Mouse (Mus musculus): ENCODE measurements around the gene Ttc5. TPM values are rescaled to one million over a fixed set of nuclear protein-coding genes. Genes with fewer than 3 reads are reported as not detected.
"Not testable (repeated sequence)": the region's sequence is repeated elsewhere in the genome, so short reads cannot be mapped to it uniquely, and the experiment has no call there.

Gene Ttc5
- polyA plus RNA-seq, 1 experiment from 2014 or later: 132 TPM

GRCm38 (mm10) chr14:50806469-50806868, 21.1 kb upstream of the Ttc5 start:
- H3K27ac ChIP-seq (ENCODE audit: low read length): peak overlapping the region; percentile 58; the same call in 1 of the 2 replicates
- 0 out of 2 replicates have a peak overlapping the region, but pooled peaks have one; percentile 38 for H3K9ac ChIP-seq (ENCODE audit: low read depth, low read length)
- ATAC-seq; H3K27me3 ChIP-seq (ENCODE audit: control insufficient read depth, insufficient read depth, low read depth, low read length); H3K9me3 ChIP-seq (replicated peaks; ENCODE audit: control insufficient read depth, low read length, poor library complexity, severe bottlenecking); H3K36me3 ChIP-seq (ENCODE audit: control insufficient read depth, insufficient read depth, low read length); H3K4me1 ChIP-seq (ENCODE audit: control insufficient read depth, insufficient read depth, low read length): not testable (repeated sequence)
- 89% methylated on average over 4 of the region's 5 CpGs for WGBS
- H3K4me3 ChIP-seq (ENCODE audit: low read depth, low read length): peak overlapping the region; percentile 28
- peak overlapping the region; percentile 67 for H3K4me2 ChIP-seq (ENCODE audit: low read length)

GRCm38 (mm10) chr14:50804683-50805082, 19.4 kb upstream of the Ttc5 start:
- WGBS: 80% methylated on average over 13 of the region's 13 CpGs
- ATAC-seq: no peak
- Histone ChIP-seq H3K4me3 (ENCODE audit: low read depth, low read length) (no peak overlapping the region), H3K27ac (ENCODE audit: low read length) (no peak overlapping the region), H3K4me1 (ENCODE audit: control insufficient read depth, insufficient read depth, low read length) (peaks cover 8% of the 10 kb centered on the region), H3K27me3 (ENCODE audit: control insufficient read depth, insufficient read depth, low read depth, low read length) (no peaks in the 10 kb centered on the region), H3K36me3 (ENCODE audit: control insufficient read depth, insufficient read depth, low read length) (no peaks in the 10 kb centered on the region), H3K9ac (ENCODE audit: low read depth, low read length) (0 out of 2 replicates have a peak overlapping the region, but pooled peaks have one; percentile 10), H3K4me2 (ENCODE audit: low read length) (no peak overlapping the region), H3K9me3 (replicated peaks; ENCODE audit: control insufficient read depth, low read length, poor library complexity, severe bottlenecking) (no peaks in the 10 kb centered on the region)

- no peak for ATAC-seq
- Histone ChIP-seq H3K36me3 (ENCODE audit: control insufficient read depth, insufficient read depth, low read length) (no peaks in the 10 kb centered on the region), H3K9ac (ENCODE audit: low read depth, low read length) (no peak overlapping the region), H3K9me3 (replicated peaks; ENCODE audit: control insufficient read depth, low read length, poor library complexity, severe bottlenecking) (no peaks in the 10 kb centered on the region), H3K4me2 (ENCODE audit: low read length) (no peak overlapping the region), H3K27me3 (ENCODE audit: control insufficient read depth, insufficient read depth, low read depth, low read length) (no peaks in the 10 kb centered on the region), H3K27ac (ENCODE audit: low read length) (no peak overlapping the region), H3K4me1 (ENCODE audit: control insufficient read depth, insufficient read depth, low read length) (peaks cover 4% of the 10 kb centered on the region), H3K4me3 (ENCODE audit: low read depth, low read length) (no peak overlapping the region)
- 64% methylated on average over 4 of the region's 4 CpGs for WGBS
These were observed 17.7 kb upstream of the Ttc5 start for GRCm38 (mm10) chr14:50802843-50803562.

GRCm38 (mm10) chr14:50802441-50802840, 17.1 kb upstream of the Ttc5 start:
- no peak overlapping the region for H3K4me3 ChIP-seq (ENCODE audit: low read depth, low read length)
- no peak for ATAC-seq
- 91% methylated on average over 6 of the region's 6 CpGs for WGBS

GRCm38 (mm10) chr14:50799502-50800259, 14.4 kb upstream of the Ttc5 start:
- Histone ChIP-seq H3K27me3 (ENCODE audit: control insufficient read depth, insufficient read depth, low read depth, low read length) (no peaks in the 10 kb centered on the region), H3K4me3 (ENCODE audit: low read depth, low read length) (no peak overlapping the region), H3K27ac (ENCODE audit: low read length) (no peak overlapping the region), H3K9me3 (replicated peaks; ENCODE audit: control insufficient read depth, low read length, poor library complexity, severe bottlenecking) (no peaks in the 10 kb centered on the region), H3K9ac (ENCODE audit: low read depth, low read length) (no peak overlapping the region), H3K36me3 (ENCODE audit: control insufficient read depth, insufficient read depth, low read length) (no peaks in the 10 kb centered on the region), H3K4me2 (ENCODE audit: low read length) (no peak overlapping the region), H3K4me1 (ENCODE audit: control insufficient read depth, insufficient read depth, low read length) (peaks cover 2% of the 10 kb centered on the region)
- 1% methylated on average over 3 of the region's 3 CpGs for WGBS
- peak; percentile 73 for ATAC-seq

More at GRCm38 (mm10) chr14:50802441-50802840, 17.1 kb upstream of the Ttc5 start:
- Histone ChIP-seq H3K9ac (ENCODE audit: low read depth, low read length) (no peak overlapping the region), H3K27ac (ENCODE audit: low read length) (no peak overlapping the region), H3K9me3 (replicated peaks; ENCODE audit: control insufficient read depth, low read length, poor library complexity, severe bottlenecking) (no peaks in the 10 kb centered on the region), H3K4me2 (ENCODE audit: low read length) (no peak overlapping the region), H3K36me3 (ENCODE audit: control insufficient read depth, insufficient read depth, low read length) (no peaks in the 10 kb centered on the region), H3K27me3 (ENCODE audit: control insufficient read depth, insufficient read depth, low read depth, low read length) (no peaks in the 10 kb centered on the region), H3K4me1 (ENCODE audit: control insufficient read depth, insufficient read depth, low read length) (peaks cover 4% of the 10 kb centered on the region)

DNA sequence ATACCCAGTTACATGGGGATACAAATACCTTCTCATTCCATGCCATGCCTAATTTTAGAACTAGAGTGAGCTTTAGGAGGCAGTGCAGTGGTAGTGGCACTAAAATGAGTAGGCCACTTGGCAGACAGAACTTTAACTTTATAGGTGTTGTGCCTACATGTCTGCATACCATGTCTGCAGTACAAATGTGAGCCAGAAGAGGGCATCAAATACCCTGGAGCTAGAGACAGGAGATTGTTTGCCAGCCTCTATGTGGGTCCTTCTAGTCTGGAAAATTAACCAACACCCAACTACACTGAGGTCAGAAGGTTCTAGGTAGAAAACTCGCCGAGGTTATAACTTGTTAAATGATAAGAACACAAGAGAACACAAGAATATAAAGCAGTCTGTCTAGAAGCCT, 13.2 kb upstream of the Ttc5 start:
- Histone ChIP-seq H3K36me3 (ENCODE audit: control insufficient read depth, insufficient read depth, low read length) (no peaks in the 10 kb centered on the region), H3K27ac (ENCODE audit: low read length) (no peak overlapping the region), H3K27me3 (ENCODE audit: control insufficient read depth, insufficient read depth, low read depth, low read length) (no peaks in the 10 kb centered on the region), H3K9ac (ENCODE audit: low read depth, low read length) (no peak overlapping the region), H3K4me1 (ENCODE audit: control insufficient read depth, insufficient read depth, low read length) (peaks cover 2% of the 10 kb centered on the region), H3K4me3 (ENCODE audit: low read depth, low read length) (no peak overlapping the region), H3K9me3 (replicated peaks; ENCODE audit: control insufficient read depth, low read length, poor library complexity, severe bottlenecking) (no peaks in the 10 kb centered on the region), H3K4me2 (ENCODE audit: low read length) (no peak overlapping the region)
- WGBS: 65% methylated on average over 2 of the region's 2 CpGs
- ATAC-seq: no peak

DNA sequence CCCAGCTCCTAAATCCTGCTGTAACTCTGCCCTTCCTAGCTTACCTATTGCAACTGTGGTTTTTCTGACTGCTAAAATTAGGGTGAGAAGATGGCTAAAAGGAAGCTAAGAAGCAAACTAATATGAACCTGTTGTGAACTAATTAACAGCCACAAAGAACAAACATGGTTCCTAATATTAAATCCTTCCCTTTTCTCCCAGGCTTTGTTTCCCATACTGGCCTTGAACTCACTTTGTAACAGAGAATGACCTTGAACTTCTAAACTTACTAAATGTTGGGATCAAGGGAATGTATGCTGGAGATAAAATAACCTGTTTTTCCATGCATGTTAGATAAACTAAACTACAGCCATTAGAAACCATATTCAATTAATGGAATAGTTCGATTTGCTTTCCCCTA, 11.1 kb upstream of the Ttc5 start:
- 77% methylated on average over 1 of the region's 1 CpGs for WGBS
- no peak overlapping the region for H3K9ac ChIP-seq (ENCODE audit: low read depth, low read length)
- no peak overlapping the region for H3K27ac ChIP-seq (ENCODE audit: low read length)
- no peaks in the 10 kb centered on the region for H3K36me3 ChIP-seq (ENCODE audit: control insufficient read depth, insufficient read depth, low read length)
- H3K4me1 ChIP-seq (ENCODE audit: control insufficient read depth, insufficient read depth, low read length): peaks cover 2% of the 10 kb centered on the region
- no peaks in the 10 kb centered on the region for H3K27me3 ChIP-seq (ENCODE audit: control insufficient read depth, insufficient read depth, low read depth, low read length)
- no peaks in the 10 kb centered on the region for H3K9me3 ChIP-seq (replicated peaks; ENCODE audit: control insufficient read depth, low read length, poor library complexity, severe bottlenecking)
- no peak overlapping the region for H3K4me2 ChIP-seq (ENCODE audit: low read length)
- no peak for ATAC-seq
- no peak overlapping the region for H3K4me3 ChIP-seq (ENCODE audit: low read depth, low read length)

DNA sequence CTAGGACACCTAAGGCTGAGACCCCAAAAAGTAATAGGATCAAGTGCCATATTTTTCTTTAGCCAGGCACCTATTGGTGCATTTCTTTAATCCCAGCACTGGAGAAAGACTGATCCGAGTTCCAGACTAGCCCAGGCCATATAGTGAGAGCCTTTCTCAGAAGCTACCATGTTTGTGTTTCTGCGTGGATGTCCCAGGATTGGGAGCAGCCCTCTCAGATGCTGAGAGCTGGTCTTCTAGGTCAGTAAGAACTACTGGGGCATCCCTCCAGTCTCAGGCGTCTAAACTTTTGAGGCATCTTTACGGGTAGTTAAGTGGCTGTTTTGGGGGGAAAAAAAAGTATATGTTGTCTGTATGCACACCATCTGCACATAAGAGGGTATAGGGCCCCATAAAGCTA, 10.6 kb upstream of the Ttc5 start:
- 84% methylated on average over 4 of the region's 4 CpGs for WGBS
- Histone ChIP-seq H3K4me3 (ENCODE audit: low read depth, low read length) (no peak overlapping the region), H3K27ac (ENCODE audit: low read length) (no peak overlapping the region), H3K4me1 (ENCODE audit: control insufficient read depth, insufficient read depth, low read length) (peaks cover 2% of the 10 kb centered on the region), H3K9me3 (replicated peaks; ENCODE audit: control insufficient read depth, low read length, poor library complexity, severe bottlenecking) (no peaks in the 10 kb centered on the region), H3K36me3 (ENCODE audit: control insufficient read depth, insufficient read depth, low read length) (no peaks in the 10 kb centered on the region), H3K9ac (ENCODE audit: low read depth, low read length) (no peak overlapping the region), H3K27me3 (ENCODE audit: control insufficient read depth, insufficient read depth, low read depth, low read length) (no peaks in the 10 kb centered on the region), H3K4me2 (ENCODE audit: low read length) (no peak overlapping the region)
- no peak for ATAC-seq

GRCm38 (mm10) chr14:50795261-50795935, 10.1 kb upstream of the Ttc5 start:
- Histone ChIP-seq H3K9me3 (replicated peaks; ENCODE audit: control insufficient read depth, low read length, poor library complexity, severe bottlenecking) (no peaks in the 10 kb centered on the region), H3K4me1 (ENCODE audit: control insufficient read depth, insufficient read depth, low read length) (peaks cover 2% of the 10 kb centered on the region), H3K9ac (ENCODE audit: low read depth, low read length) (no peak overlapping the region), H3K27ac (ENCODE audit: low read length) (no peak overlapping the region), H3K36me3 (ENCODE audit: control insufficient read depth, insufficient read depth, low read length) (no peaks in the 10 kb centered on the region), H3K4me2 (ENCODE audit: low read length) (no peak overlapping the region), H3K4me3 (ENCODE audit: low read depth, low read length) (no peak overlapping the region), H3K27me3 (ENCODE audit: control insufficient read depth, insufficient read depth, low read depth, low read length) (no peaks in the 10 kb centered on the region)
- WGBS: 92% methylated on average over 24 of the region's 24 CpGs
- ATAC-seq: no peak
